Mouse (Mus musculus) kidney, postnatal 4 days (tissue): ENCODE data around the gene Axin1.
A peak's percentile ranks its signal among the peaks of the same experiment; 100 is the strongest.
"Not testable (repeated sequence)": the region's sequence is repeated elsewhere in the genome, so short reads cannot be mapped to it uniquely, and the experiment has no call there.

Experiments
- DNase-seq, 2 experiments: peaks; one replicate each; pipeline ENCODE4 v3.0.0; 2021; ENCODE audit warnings: mixed read lengths in 2 of 2

Axin1 gene

GRCm38 (mm10) chr17:26122431-26123140, 15.9 kb upstream of the Axin1 start:
- no peak for DNase-seq

- DNase-seq = peak; percentile 98 to 99
Observed at GRCm38 (mm10) chr17:26123267-26123684, 15.2 kb upstream of the Axin1 start, which contains the start of gene Mrpl28. Gene Mrpl28, plus strand, starts transcription at chr17:26123500.

GRCm38 (mm10) chr17:26124560-26124959, 13.9 kb upstream of the Axin1 start:
- DNase-seq = no peak

- no peak for DNase-seq
Observed at GRCm38 (mm10) chr17:26125226-26125625, 13.3 kb upstream of the Axin1 start.

GRCm38 (mm10) chr17:26131062-26131732, 7.3 kb upstream of the Axin1 start:
- no peak for DNase-seq

GRCm38 (mm10) chr17:26131856-26132853, 6.3 kb upstream of the Axin1 start:
- no peak for DNase-seq

- DNase-seq = no peak
Observed at GRCm38 (mm10) chr17:26137106-26137750, 1.3 kb upstream of the Axin1 start.

GRCm38 (mm10) chr17:26137751-26138130, 747 bp upstream of the Axin1 start:
- no peak for DNase-seq

GRCm38 (mm10) chr17:26138901-26139381, 453 bp downstream of the Axin1 start:
- peak; percentile 67 to 79 for DNase-seq

GRCm38 (mm10) chr17:26142796-26143195, 4.3 kb downstream of the Axin1 start:
- DNase-seq = no peak

GRCm38 (mm10) chr17:26143386-26143785, 4.9 kb downstream of the Axin1 start:
- no peak for DNase-seq

GRCm38 (mm10) chr17:26149056-26149455, 10.6 kb downstream of the Axin1 start:
- DNase-seq = no peak

- DNase-seq = no peak
Observed at GRCm38 (mm10) chr17:26151886-26152630, 13.6 kb downstream of the Axin1 start.

GRCm38 (mm10) chr17:26162736-26163135, 24.2 kb downstream of the Axin1 start:
- DNase-seq = no peak

GRCm38 (mm10) chr17:26168039-26168438, 29.6 kb downstream of the Axin1 start:
- DNase-seq = no peak

GRCm38 (mm10) chr17:26175248-26175647, 36.8 kb downstream of the Axin1 start:
- not testable (repeated sequence) for DNase-seq

- no peak for DNase-seq
Observed at GRCm38 (mm10) chr17:26178611-26179010, 40.1 kb downstream of the Axin1 start.

GRCm38 (mm10) chr17:26181179-26181578, 42.7 kb downstream of the Axin1 start:
- DNase-seq = no peak

GRCm38 (mm10) chr17:26187592-26187991, 49.1 kb downstream of the Axin1 start:
- no peak for DNase-seq

- DNase-seq = no peak
Observed at GRCm38 (mm10) chr17:26188091-26188805, 49.8 kb downstream of the Axin1 start.

- not testable (repeated sequence) for DNase-seq
Observed at GRCm38 (mm10) chr17:26191486-26191885, 53.0 kb downstream of the Axin1 start.
